Mouse (Mus musculus) ES-Bruce4 (cell line): ENCODE measurements at regions not wholly inside any gene's neighbourhood (a gene's known extent, or its start where the extent isn't known, plus 50 kb on each side); places are given as distances from the start of the nearest gene placed in this dataset.

ENCODE experiments used
- H3K27ac ChIP-seq: 2 replicates; pipeline ENCODE4 v1.5.1; 2012; ENCODE audit warnings: low read length, inconsistent platforms; ENCODE audit not compliant: insufficient read depth
- H3K27me3 ChIP-seq: 2 replicates; pipeline ENCODE4 v1.6.1; 2012; ENCODE audit warnings: mild to moderate bottlenecking, low read length, inconsistent platforms; ENCODE audit not compliant: control insufficient read depth, poor library complexity, insufficient read depth, severe bottlenecking
- H3K36me3 ChIP-seq: 2 replicates; pipeline ENCODE4 v1.6.1; 2012; ENCODE audit warnings: inconsistent platforms, mild to moderate bottlenecking, low read length, moderate library complexity; ENCODE audit not compliant: control insufficient read depth, poor library complexity, insufficient read depth, severe bottlenecking
- H3K4me1 ChIP-seq: one replicate; pipeline ENCODE4 v1.8.1; 2011; ENCODE audit warnings: low read length; ENCODE audit not compliant: control insufficient read depth, insufficient read depth
- H3K4me3 ChIP-seq: 2 replicates; pipeline ENCODE4 v1.5.1; 2011; ENCODE audit warnings: low read depth, mild to moderate bottlenecking, low read length
- H3K9ac ChIP-seq: 2 replicates; pipeline ENCODE4 v1.6.1; 2012; ENCODE audit warnings: low read depth, mild to moderate bottlenecking, inconsistent platforms; ENCODE audit not compliant: poor library complexity, severe bottlenecking
- H3K9me3 ChIP-seq: replicated peaks from 2 replicates; pipeline ENCODE4 v1.6.1; 2012; ENCODE audit warnings: mild to moderate bottlenecking, low read length, inconsistent platforms; ENCODE audit not compliant: control insufficient read depth, poor library complexity, insufficient read depth, severe bottlenecking
- CTCF ChIP-seq: IDR thresholded peaks from one replicate; pipeline ENCODE4 v1.8.1; 2011; ENCODE audit warnings: low read depth, low read length
- EP300 ChIP-seq: IDR thresholded peaks from 2 replicates; pipeline ENCODE4 v1.6.1; 2011; ENCODE audit warnings: low read depth, low read length; ENCODE audit not compliant: insufficient read depth
- POLR2A ChIP-seq: IDR thresholded peaks from one replicate; pipeline ENCODE4 v1.8.1; 2011; ENCODE audit warnings: low read length; ENCODE audit not compliant: insufficient read depth

DNA sequence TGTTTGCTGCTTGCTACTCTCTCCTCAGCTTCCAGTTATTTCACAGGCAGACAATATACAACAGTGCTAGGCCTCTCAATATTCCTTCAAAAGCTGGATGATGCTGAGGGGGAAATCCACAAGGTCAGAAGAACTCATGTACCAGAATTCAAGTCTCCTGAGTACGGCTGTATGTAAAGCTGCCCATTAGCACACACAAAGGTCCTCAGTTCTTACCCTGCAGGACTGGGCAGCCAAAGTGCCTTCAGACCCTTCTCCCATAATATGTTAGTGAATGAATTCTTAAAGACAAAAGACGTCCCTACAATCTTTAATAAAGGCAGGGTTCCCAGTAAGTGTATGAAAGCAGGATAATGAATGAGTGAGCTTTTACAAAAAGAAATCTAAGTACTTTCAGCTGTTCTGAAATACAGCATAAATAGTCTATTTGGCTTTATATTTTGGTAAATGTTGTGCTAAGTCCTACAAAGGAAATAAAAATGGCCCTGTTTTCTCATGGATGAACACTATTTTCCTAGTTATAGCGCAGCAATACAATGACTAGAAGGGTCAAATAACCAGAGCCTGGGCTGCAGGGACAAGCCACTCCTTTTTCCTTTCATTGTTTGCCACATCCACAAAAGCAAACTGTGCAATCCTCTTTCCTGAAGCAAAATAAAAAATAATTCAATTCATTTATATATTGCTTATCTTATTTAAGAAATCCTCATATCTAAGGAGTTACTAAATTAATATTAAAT is 384.8 kb upstream of the Ccnh start:
- Histone ChIP-seq H3K4me3 (no peak overlapping the region), H3K27me3 (no peaks in the 10 kb centered on the region), H3K9ac (no peak overlapping the region), H3K4me1 (no peaks in the 10 kb centered on the region), H3K36me3 (no peaks in the 10 kb centered on the region), H3K9me3 (no peaks in the 10 kb centered on the region), H3K27ac (no peak overlapping the region)
- TF ChIP-seq CTCF (no peak), POLR2A (no peak), EP300 (no peak)

DNA sequence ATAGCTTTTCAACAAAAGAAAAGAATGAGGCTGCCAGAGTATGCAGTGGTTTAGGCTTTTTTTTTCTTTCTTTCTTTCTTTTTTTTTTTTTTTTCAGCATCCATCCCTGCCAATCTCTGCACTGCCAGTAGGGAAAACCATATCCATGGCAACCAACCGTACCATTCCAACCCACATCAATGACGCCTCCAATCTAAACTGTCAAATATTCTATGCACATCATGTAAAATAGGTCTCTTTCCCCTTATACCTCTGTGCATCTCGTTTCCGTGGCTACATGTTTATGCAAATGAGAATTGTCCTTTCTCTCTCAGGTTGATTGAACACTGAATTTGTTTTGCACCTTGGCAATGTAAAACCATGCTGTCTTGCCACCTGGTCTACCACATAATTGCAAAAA is 384.0 kb upstream of the Ccnh start:
- H3K4me3 ChIP-seq: no peak overlapping the region
- no peaks in the 10 kb centered on the region for H3K4me1 ChIP-seq
- H3K27ac ChIP-seq: no peak overlapping the region
- H3K27me3 ChIP-seq: no peaks in the 10 kb centered on the region
- no peak overlapping the region for H3K9ac ChIP-seq
- no peaks in the 10 kb centered on the region for H3K36me3 ChIP-seq
- no peak for TF ChIP-seq CTCF
- TF ChIP-seq EP300: no peak
- TF ChIP-seq POLR2A: no peak
- no peaks in the 10 kb centered on the region for H3K9me3 ChIP-seq

DNA sequence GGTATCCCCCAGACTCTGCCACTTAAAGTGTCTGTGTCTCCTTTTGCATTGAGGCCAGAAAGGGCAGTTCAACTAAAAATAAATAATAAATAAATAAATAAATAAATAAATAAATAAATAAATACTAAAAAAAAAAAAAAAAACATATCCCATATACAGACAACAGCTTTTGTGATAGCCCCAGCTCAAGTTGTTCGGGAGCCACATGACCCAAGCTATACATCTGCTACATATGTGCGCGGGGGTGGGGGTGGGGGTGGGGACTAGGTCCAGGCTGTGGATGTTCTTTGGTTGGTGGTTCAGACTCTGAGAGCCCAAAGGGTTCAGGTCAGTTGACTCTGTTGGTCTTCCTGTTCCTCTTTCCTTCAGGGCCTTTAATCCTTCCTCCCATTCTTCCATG is 379.6 kb upstream of the Ccnh start:
- Histone ChIP-seq H3K4me3 (no peak overlapping the region), H3K9ac (no peak overlapping the region), H3K27me3 (no peaks in the 10 kb centered on the region), H3K4me1 (no peaks in the 10 kb centered on the region), H3K36me3 (no peaks in the 10 kb centered on the region), H3K27ac (no peak overlapping the region), H3K9me3 (no peaks in the 10 kb centered on the region)
- TF ChIP-seq POLR2A: no peak
- TF ChIP-seq EP300: no peak
